Mouse (Mus musculus): ENCODE data around the gene Fam166b. TPM values are rescaled to one million over a fixed set of nuclear protein-coding genes. Genes with fewer than 3 reads are reported as not detected.

Fam166b gene
- polyA plus RNA-seq, 1 experiment, result 1.3 TPM

- Histone ChIP-seq H3K36me3 (ENCODE audit: control insufficient read depth, insufficient read depth, low read length) (no peaks in the 10 kb centered on the region), H3K27me3 (replicated peaks; ENCODE audit: control insufficient read depth, insufficient read depth, low read length) (no peaks in the 10 kb centered on the region), H3K4me3 (ENCODE audit: insufficient read depth, low read depth, low read length) (no peak overlapping the region), H3K27ac (ENCODE audit: insufficient read depth, low read depth, low read length) (peak overlapping the region; percentile 89), H3K4me1 (ENCODE audit: control insufficient read depth, insufficient read depth, low read length) (peaks cover 19% of the 10 kb centered on the region)
- no peak for DNase-seq
- WGBS, result 88% methylated on average over 10 of the region's 10 CpGs
- TF ChIP-seq POLR2A (IDR thresholded peaks at IDR 0.05; ENCODE audit: low read depth, low read length) (no peak), CTCF (conservative IDR thresholded peaks at IDR 0.05; ENCODE audit: insufficient read depth, insufficient read length, low read depth, low read length) (no peak)
Measured at GRCm38 (mm10) chr4:43404697-43405096, 24.2 kb downstream of the Fam166b start.

GRCm38 (mm10) chr4:43402212-43402611 lies 26.7 kb downstream of the Fam166b start:
- no peaks in the 10 kb centered on the region for H3K36me3 ChIP-seq (ENCODE audit: control insufficient read depth, insufficient read depth, low read length)
- no peaks in the 10 kb centered on the region for H3K27me3 ChIP-seq (replicated peaks; ENCODE audit: control insufficient read depth, insufficient read depth, low read length)
- no peak overlapping the region for H3K4me3 ChIP-seq (ENCODE audit: insufficient read depth, low read depth, low read length)
- no peak overlapping the region for H3K27ac ChIP-seq (ENCODE audit: insufficient read depth, low read depth, low read length)
- 57% methylated on average over 9 of the region's 9 CpGs for WGBS
- peaks cover 33% of the 10 kb centered on the region for H3K4me1 ChIP-seq (ENCODE audit: control insufficient read depth, insufficient read depth, low read length)
- peak; percentile 23 for DNase-seq
- TF ChIP-seq POLR2A (IDR thresholded peaks at IDR 0.05; ENCODE audit: low read depth, low read length), result no peak
- TF ChIP-seq CTCF (conservative IDR thresholded peaks at IDR 0.05; ENCODE audit: insufficient read depth, insufficient read length, low read depth, low read length), result no peak

- TF ChIP-seq CTCF (conservative IDR thresholded peaks at IDR 0.05; ENCODE audit: insufficient read depth, insufficient read length, low read depth, low read length), result no peak
- TF ChIP-seq POLR2A (IDR thresholded peaks at IDR 0.05; ENCODE audit: low read depth, low read length), result no peak
- no peaks in the 10 kb centered on the region for H3K36me3 ChIP-seq (ENCODE audit: control insufficient read depth, insufficient read depth, low read length)
- no peak for DNase-seq
- H3K27me3 ChIP-seq (replicated peaks; ENCODE audit: control insufficient read depth, insufficient read depth, low read length), result no peaks in the 10 kb centered on the region
- H3K4me1 ChIP-seq (ENCODE audit: control insufficient read depth, insufficient read depth, low read length), result peaks cover 33% of the 10 kb centered on the region
- H3K4me3 ChIP-seq (ENCODE audit: insufficient read depth, low read depth, low read length), result no peak overlapping the region
- no peak overlapping the region for H3K27ac ChIP-seq (ENCODE audit: insufficient read depth, low read depth, low read length)
- WGBS, result 81% methylated on average over 10 of the region's 10 CpGs
Measured at GRCm38 (mm10) chr4:43401486-43401885, 27.4 kb downstream of the Fam166b start.

- H3K4me1 ChIP-seq (ENCODE audit: control insufficient read depth, insufficient read depth, low read length), result peaks cover 33% of the 10 kb centered on the region
- 47% methylated on average over 10 of the region's 10 CpGs for WGBS
- no peak for DNase-seq
- no peaks in the 10 kb centered on the region for H3K27me3 ChIP-seq (replicated peaks; ENCODE audit: control insufficient read depth, insufficient read depth, low read length)
- no peak overlapping the region for H3K27ac ChIP-seq (ENCODE audit: insufficient read depth, low read depth, low read length)
- TF ChIP-seq CTCF (conservative IDR thresholded peaks at IDR 0.05; ENCODE audit: insufficient read depth, insufficient read length, low read depth, low read length), result no peak
- no peak for TF ChIP-seq POLR2A (IDR thresholded peaks at IDR 0.05; ENCODE audit: low read depth, low read length)
- no peaks in the 10 kb centered on the region for H3K36me3 ChIP-seq (ENCODE audit: control insufficient read depth, insufficient read depth, low read length)
- no peak overlapping the region for H3K4me3 ChIP-seq (ENCODE audit: insufficient read depth, low read depth, low read length)
Measured at GRCm38 (mm10) chr4:43400976-43401375, 28.0 kb downstream of the Fam166b start.

GRCm38 (mm10) chr4:43399391-43400131 lies 29.4 kb downstream of the Fam166b start:
- peak overlapping the region; percentile 32 for H3K4me3 ChIP-seq (ENCODE audit: insufficient read depth, low read depth, low read length)
- DNase-seq, result peak; percentile 66
- H3K27ac ChIP-seq (ENCODE audit: insufficient read depth, low read depth, low read length), result peak overlapping the region; percentile 87
- TF ChIP-seq POLR2A (IDR thresholded peaks at IDR 0.05; ENCODE audit: low read depth, low read length) (no peak), CTCF (conservative IDR thresholded peaks at IDR 0.05; ENCODE audit: insufficient read depth, insufficient read length, low read depth, low read length) (no peak)
- 47% methylated on average over 31 of the region's 31 CpGs for WGBS
- H3K4me1 ChIP-seq (ENCODE audit: control insufficient read depth, insufficient read depth, low read length), result peaks cover 33% of the 10 kb centered on the region
- H3K36me3 ChIP-seq (ENCODE audit: control insufficient read depth, insufficient read depth, low read length), result no peaks in the 10 kb centered on the region
- H3K27me3 ChIP-seq (replicated peaks; ENCODE audit: control insufficient read depth, insufficient read depth, low read length), result no peaks in the 10 kb centered on the region

- Histone ChIP-seq H3K27me3 (replicated peaks; ENCODE audit: control insufficient read depth, insufficient read depth, low read length) (no peaks in the 10 kb centered on the region), H3K27ac (ENCODE audit: insufficient read depth, low read depth, low read length) (peak overlapping the region; percentile 87), H3K36me3 (ENCODE audit: control insufficient read depth, insufficient read depth, low read length) (no peaks in the 10 kb centered on the region), H3K4me3 (ENCODE audit: insufficient read depth, low read depth, low read length) (peak overlapping the region; percentile 32; the same call in 1 of the 2 replicates), H3K4me1 (ENCODE audit: control insufficient read depth, insufficient read depth, low read length) (peaks cover 38% of the 10 kb centered on the region)
- no peak for TF ChIP-seq POLR2A (IDR thresholded peaks at IDR 0.05; ENCODE audit: low read depth, low read length)
- no peak for TF ChIP-seq CTCF (conservative IDR thresholded peaks at IDR 0.05; ENCODE audit: insufficient read depth, insufficient read length, low read depth, low read length)
- 23% methylated on average over 17 of the region's 17 CpGs for WGBS
- DNase-seq, result peak; percentile 63
Measured at GRCm38 (mm10) chr4:43398829-43399331, 30.1 kb downstream of the Fam166b start.

- TF ChIP-seq CTCF (conservative IDR thresholded peaks at IDR 0.05; ENCODE audit: insufficient read depth, insufficient read length, low read depth, low read length) (no peak), POLR2A (IDR thresholded peaks at IDR 0.05; ENCODE audit: low read depth, low read length) (no peak)
- H3K4me1 ChIP-seq (ENCODE audit: control insufficient read depth, insufficient read depth, low read length), result peaks cover 40% of the 10 kb centered on the region
Measured at GRCm38 (mm10) chr4:43398014-43398413, 30.9 kb downstream of the Fam166b start.

More at GRCm38 (mm10) chr4:43398014-43398413, 30.9 kb downstream of the Fam166b start:
- no peaks in the 10 kb centered on the region for H3K36me3 ChIP-seq (ENCODE audit: control insufficient read depth, insufficient read depth, low read length)
- no peak for DNase-seq
- H3K27me3 ChIP-seq (replicated peaks; ENCODE audit: control insufficient read depth, insufficient read depth, low read length), result no peaks in the 10 kb centered on the region
- peak overlapping the region; percentile 87; the same call in 1 of the 2 replicates for H3K27ac ChIP-seq (ENCODE audit: insufficient read depth, low read depth, low read length)
- no peak overlapping the region for H3K4me3 ChIP-seq (ENCODE audit: insufficient read depth, low read depth, low read length)
- WGBS, result 75% methylated on average over 4 of the region's 4 CpGs
